Mouse (Mus musculus): ENCODE results near the gene Mprip. TPM values are rescaled to one million over a fixed set of nuclear protein-coding genes. Genes with fewer than 3 reads are reported as not detected.

The Mprip gene
- total and polyA plus RNA-seq, 2 experiments from 2014 or later, result 53.3 to 172 TPM

DNA sequence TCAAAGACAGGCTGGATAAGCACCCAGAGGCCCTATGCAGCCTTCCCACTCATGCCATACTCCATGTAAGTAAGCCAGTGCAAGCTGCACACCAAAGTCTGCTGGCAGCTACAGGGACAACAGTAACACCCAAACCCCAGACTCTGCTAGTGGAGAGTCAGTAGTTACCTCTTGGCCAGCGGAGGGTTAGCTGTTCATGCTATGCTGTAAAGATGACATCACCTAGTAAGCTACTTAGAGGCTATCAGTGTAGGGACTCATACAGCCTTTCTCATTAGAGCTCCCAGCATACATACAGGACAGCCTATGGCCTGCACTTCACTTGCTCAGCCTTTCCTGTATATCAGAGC is 117.7 kb downstream of the Mprip start:
- no peak overlapping the region for H3K4me2 ChIP-seq (ENCODE audit: low read depth, low read length, poor library complexity, severe bottlenecking)
- no peak overlapping the region for H3K27ac ChIP-seq (ENCODE audit: low read depth, low read length)
- H3K9ac ChIP-seq (replicated peaks; ENCODE audit: low read length, poor library complexity, severe bottlenecking), result no peak overlapping the region
- DNase-seq (ENCODE audit: low spot score) (no peak), ATAC-seq (ENCODE audit: low FRiP score) (no peak)
- 66% methylated on average over 1 of the region's 1 CpGs for WGBS
- no peaks in the 10 kb centered on the region for H3K4me1 ChIP-seq (ENCODE audit: insufficient read depth, low read length)
- H3K27me3 ChIP-seq (ENCODE audit: insufficient read depth, low read length), result no peaks in the 10 kb centered on the region
- H3K9me3 ChIP-seq (ENCODE audit: low read length), result no peaks in the 10 kb centered on the region
- peaks cover 19% of the 10 kb centered on the region for H3K36me3 ChIP-seq (ENCODE audit: insufficient read depth, low read length)
- no peak for TF ChIP-seq CTCF (IDR thresholded peaks at IDR 0.05)
- no peak overlapping the region for H3K4me3 ChIP-seq (ENCODE audit: low read depth, low read length)

- DNase-seq (ENCODE audit: low spot score) (no peak), ATAC-seq (ENCODE audit: low FRiP score) (no peak)
- 84% methylated on average over 4 of the region's 4 CpGs for WGBS
- no peaks in the 10 kb centered on the region for H3K9me3 ChIP-seq (ENCODE audit: low read length)
- H3K4me3 ChIP-seq (ENCODE audit: low read depth, low read length), result no peak overlapping the region
- no peaks in the 10 kb centered on the region for H3K27me3 ChIP-seq (ENCODE audit: insufficient read depth, low read length)
- no peak overlapping the region for H3K9ac ChIP-seq (replicated peaks; ENCODE audit: low read length, poor library complexity, severe bottlenecking)
- no peak overlapping the region for H3K4me2 ChIP-seq (ENCODE audit: low read depth, low read length, poor library complexity, severe bottlenecking)
- H3K36me3 ChIP-seq (ENCODE audit: insufficient read depth, low read length), result peaks cover 13% of the 10 kb centered on the region
- no peak overlapping the region for H3K27ac ChIP-seq (ENCODE audit: low read depth, low read length)
- TF ChIP-seq CTCF (IDR thresholded peaks at IDR 0.05), result no peak
- H3K4me1 ChIP-seq (ENCODE audit: insufficient read depth, low read length), result no peaks in the 10 kb centered on the region
These were observed 118.3 kb downstream of the Mprip start for GRCm38 (mm10) chr11:59779406-59779805.

DNA sequence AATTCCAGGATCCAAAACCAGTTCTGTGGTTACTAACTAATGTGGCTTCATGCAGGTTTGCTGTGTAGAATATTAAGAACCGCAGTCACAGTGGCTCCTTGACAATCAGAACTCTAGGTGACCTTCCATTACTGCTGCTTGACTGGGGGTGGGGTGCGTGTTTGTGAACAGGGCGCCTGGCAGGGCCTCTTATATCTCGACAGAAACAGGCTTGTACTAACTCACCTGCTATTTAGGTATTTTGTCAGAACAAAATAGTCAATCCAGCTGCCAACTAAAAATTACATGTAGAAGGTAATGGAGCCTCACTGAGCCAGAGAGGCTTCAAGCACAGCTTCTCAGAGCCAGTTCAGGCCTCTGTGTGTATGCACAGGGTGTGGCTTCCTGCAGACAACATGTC is 119.1 kb downstream of the Mprip start:
- ATAC-seq (ENCODE audit: low FRiP score), result no peak

GRCm38 (mm10) chr11:59782091-59782590 is 121.0 kb downstream of the Mprip start:
- H3K4me3 ChIP-seq (ENCODE audit: low read depth, low read length), result no peak overlapping the region
- H3K27me3 ChIP-seq (ENCODE audit: insufficient read depth, low read length), result no peaks in the 10 kb centered on the region
- DNase-seq (ENCODE audit: low spot score), result no peak
- H3K36me3 ChIP-seq (ENCODE audit: insufficient read depth, low read length), result peaks cover 6% of the 10 kb centered on the region
- no peaks in the 10 kb centered on the region for H3K4me1 ChIP-seq (ENCODE audit: insufficient read depth, low read length)
- no peak overlapping the region for H3K27ac ChIP-seq (ENCODE audit: low read depth, low read length)
- H3K9me3 ChIP-seq (ENCODE audit: low read length), result no peaks in the 10 kb centered on the region
- no peak overlapping the region for H3K9ac ChIP-seq (replicated peaks; ENCODE audit: low read length, poor library complexity, severe bottlenecking)
- H3K4me2 ChIP-seq (ENCODE audit: low read depth, low read length, poor library complexity, severe bottlenecking), result no peak overlapping the region
- TF ChIP-seq CTCF (IDR thresholded peaks at IDR 0.05), result no peak
- 59% methylated on average over 7 of the region's 7 CpGs for WGBS
- ATAC-seq (ENCODE audit: low FRiP score), result no peak

More for the DNA sequence above, 119.1 kb downstream of the Mprip start:
- peaks cover 12% of the 10 kb centered on the region for H3K36me3 ChIP-seq (ENCODE audit: insufficient read depth, low read length)
- no peak for DNase-seq (ENCODE audit: low spot score)
- no peak overlapping the region for H3K9ac ChIP-seq (replicated peaks; ENCODE audit: low read length, poor library complexity, severe bottlenecking)
- H3K27ac ChIP-seq (ENCODE audit: low read depth, low read length), result no peak overlapping the region
- no peaks in the 10 kb centered on the region for H3K27me3 ChIP-seq (ENCODE audit: insufficient read depth, low read length)
- TF ChIP-seq CTCF (IDR thresholded peaks at IDR 0.05), result no peak
- no peak overlapping the region for H3K4me3 ChIP-seq (ENCODE audit: low read depth, low read length)
- H3K4me1 ChIP-seq (ENCODE audit: insufficient read depth, low read length), result no peaks in the 10 kb centered on the region
- no peak overlapping the region for H3K4me2 ChIP-seq (ENCODE audit: low read depth, low read length, poor library complexity, severe bottlenecking)
- H3K9me3 ChIP-seq (ENCODE audit: low read length), result no peaks in the 10 kb centered on the region
- WGBS, result 89% methylated on average over 4 of the region's 4 CpGs

DNA sequence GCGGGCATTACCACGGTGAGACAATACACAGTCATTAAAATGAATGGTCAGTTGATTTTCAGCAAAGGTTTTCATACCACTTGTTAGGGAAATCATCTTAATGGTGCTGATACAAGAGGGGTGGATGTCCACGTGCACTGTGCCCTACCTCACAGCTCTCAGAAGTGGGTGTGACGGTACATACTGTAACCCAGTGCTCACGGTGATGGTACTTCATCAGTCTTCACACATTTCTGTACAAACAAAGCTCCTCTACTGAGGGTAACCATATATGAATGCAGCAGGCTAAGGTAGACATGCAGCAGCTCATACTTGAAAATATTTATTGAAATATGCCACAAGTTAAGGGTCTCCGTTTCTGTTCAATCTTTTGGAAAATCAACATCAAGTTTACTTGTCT is 122.5 kb downstream of the Mprip start:
- H3K36me3 ChIP-seq (ENCODE audit: insufficient read depth, low read length), result no peaks in the 10 kb centered on the region
- no peak overlapping the region for H3K4me3 ChIP-seq (ENCODE audit: low read depth, low read length)
- no peak overlapping the region for H3K27ac ChIP-seq (ENCODE audit: low read depth, low read length)
- no peak overlapping the region for H3K4me2 ChIP-seq (ENCODE audit: low read depth, low read length, poor library complexity, severe bottlenecking)
- 0 out of 2 replicates have a peak, but pooled peaks cover 2% of the 10 kb centered on the region for H3K4me1 ChIP-seq (ENCODE audit: insufficient read depth, low read length)
- ATAC-seq (ENCODE audit: low FRiP score), result no peak
- H3K9ac ChIP-seq (replicated peaks; ENCODE audit: low read length, poor library complexity, severe bottlenecking), result no peak overlapping the region
- no peak for DNase-seq (ENCODE audit: low spot score)
- no peaks in the 10 kb centered on the region for H3K27me3 ChIP-seq (ENCODE audit: insufficient read depth, low read length)
- 91% methylated on average over 6 of the region's 6 CpGs for WGBS
- no peak for TF ChIP-seq CTCF (IDR thresholded peaks at IDR 0.05)
- H3K9me3 ChIP-seq (ENCODE audit: low read length), result no peaks in the 10 kb centered on the region

GRCm38 (mm10) chr11:59786444-59787198 is 125.5 kb downstream of the Mprip start:
- TF ChIP-seq CTCF (IDR thresholded peaks at IDR 0.05), result no peak

More at GRCm38 (mm10) chr11:59786444-59787198, 125.5 kb downstream of the Mprip start:
- DNase-seq (ENCODE audit: low spot score) (no peak), ATAC-seq (ENCODE audit: low FRiP score) (peak; percentile 42; the same call in 1 of the 2 replicates)
- H3K4me2 ChIP-seq (ENCODE audit: low read depth, low read length, poor library complexity, severe bottlenecking), result peak overlapping the region; percentile 86
- H3K4me1 ChIP-seq (ENCODE audit: insufficient read depth, low read length), result 0 out of 2 replicates have a peak, but pooled peaks cover 2% of the 10 kb centered on the region
- no peaks in the 10 kb centered on the region for H3K9me3 ChIP-seq (ENCODE audit: low read length)
- H3K9ac ChIP-seq (replicated peaks; ENCODE audit: low read length, poor library complexity, severe bottlenecking), result peak overlapping the region; percentile 62
- H3K27me3 ChIP-seq (ENCODE audit: insufficient read depth, low read length), result no peaks in the 10 kb centered on the region
- peak overlapping the region; percentile 48 for H3K4me3 ChIP-seq (ENCODE audit: low read depth, low read length)
- H3K27ac ChIP-seq (ENCODE audit: low read depth, low read length), result 0 out of 2 replicates have a peak overlapping the region, but pooled peaks have one; percentile 27
- no peaks in the 10 kb centered on the region for H3K36me3 ChIP-seq (ENCODE audit: insufficient read depth, low read length)
- WGBS, result 55% methylated on average over 15 of the region's 15 CpGs

Measured in midbrain, postnatal 0 days (tissue).